Mouse (Mus musculus): ENCODE data around the gene Bhlhe41.

The Bhlhe41 gene

DNA sequence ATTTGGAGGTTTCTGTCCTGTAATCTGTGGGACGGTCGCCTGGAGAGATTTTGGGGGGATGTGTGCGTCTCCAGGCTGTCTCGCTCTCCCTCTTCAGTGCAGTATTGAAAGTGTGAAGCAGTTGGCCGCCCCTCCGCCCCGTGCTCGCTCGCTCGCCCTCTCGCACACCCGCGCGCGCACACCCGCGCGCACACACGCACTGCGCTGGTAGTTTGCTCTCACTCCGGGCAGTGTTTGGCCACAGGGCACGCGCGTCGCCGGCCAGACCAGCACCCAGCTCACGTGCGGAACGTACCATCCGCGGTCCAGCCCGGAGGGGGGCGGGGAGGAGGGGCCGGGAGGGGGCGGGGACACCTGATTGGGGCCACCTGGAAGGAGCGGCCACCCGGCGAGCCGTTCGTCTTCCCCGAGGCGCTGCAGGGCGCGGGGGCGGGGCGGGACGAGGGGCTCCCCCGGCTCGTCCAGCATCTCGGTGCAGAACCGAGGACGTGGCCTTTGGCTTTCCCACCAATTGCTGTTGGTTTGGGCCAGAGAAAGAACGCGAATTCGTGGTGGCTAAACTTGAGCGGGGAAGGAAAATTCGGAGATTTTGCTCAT is at the start of gene Bhlhe41:
TSS of gene Bhlhe41 (minus strand) at position 270 of the 597 bp plus-strand sequence.
- peak; percentile 100 for DNase-seq

DNA sequence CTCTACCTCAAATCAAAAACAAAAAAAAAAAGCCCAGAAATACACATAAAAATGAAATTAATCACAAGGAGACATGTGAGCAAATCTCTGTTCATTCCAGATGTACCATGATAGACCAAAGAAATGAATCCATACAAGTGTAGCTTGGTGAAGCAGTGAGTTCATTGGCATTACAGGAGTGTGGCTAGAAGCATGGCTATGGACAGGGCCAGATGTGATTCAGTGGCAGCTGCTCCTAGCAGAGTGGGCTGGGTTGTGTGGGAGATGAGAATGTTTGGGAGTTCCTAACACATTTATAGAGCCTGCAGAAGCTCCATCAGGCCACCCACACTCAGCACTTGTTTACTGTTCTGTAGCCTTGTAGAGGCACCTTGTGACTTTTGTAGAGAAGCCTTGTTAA is 46.9 kb upstream of the Bhlhe41 start:
- DNase-seq = no peak

DNA sequence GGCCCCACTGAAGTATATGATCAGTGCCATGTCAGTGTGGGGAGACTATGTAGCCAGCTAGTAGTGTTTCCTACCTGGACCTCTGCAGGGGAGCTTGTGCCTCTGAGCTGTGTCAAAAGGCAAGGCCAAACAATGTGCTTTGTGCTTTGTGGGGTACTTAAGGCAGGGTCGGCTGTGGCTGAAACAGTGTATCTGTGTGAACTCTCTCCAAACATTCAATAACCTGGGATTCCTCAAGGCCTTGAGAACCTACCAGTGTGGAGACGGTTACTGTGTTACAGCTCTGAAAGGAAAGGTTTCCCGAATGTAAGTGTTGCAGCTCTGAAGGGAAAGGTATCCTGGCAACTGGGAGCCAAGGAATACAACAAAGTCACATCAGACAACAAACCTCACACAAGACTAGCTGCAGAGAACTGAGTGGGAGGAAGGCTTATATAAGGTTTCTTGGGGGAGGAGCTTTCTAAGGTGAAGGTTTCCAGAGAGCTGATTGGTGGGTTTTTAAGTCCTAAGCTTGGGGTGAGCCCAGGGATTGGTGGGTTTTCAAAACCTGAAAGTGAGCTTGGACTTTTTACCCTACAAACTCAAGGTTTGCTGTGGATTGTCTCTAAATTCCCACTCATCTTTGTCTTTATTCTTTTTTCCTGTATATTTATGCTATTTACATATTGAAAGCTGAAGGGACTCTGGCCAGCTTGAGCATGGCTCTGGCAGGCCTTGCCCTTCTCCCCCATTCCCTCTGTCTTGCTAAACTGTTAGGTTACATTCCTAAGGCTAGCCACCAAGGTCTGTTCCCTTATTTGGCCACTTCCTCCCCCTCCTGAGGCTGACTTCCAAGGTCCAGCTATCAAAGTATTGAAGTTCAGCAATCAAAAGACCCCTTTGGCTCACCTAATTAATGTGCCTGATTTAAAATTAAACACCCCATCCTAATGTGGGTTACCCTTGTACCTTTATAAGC is 45.4 kb upstream of the Bhlhe41 start:
- peak; percentile 76 for DNase-seq

DNA sequence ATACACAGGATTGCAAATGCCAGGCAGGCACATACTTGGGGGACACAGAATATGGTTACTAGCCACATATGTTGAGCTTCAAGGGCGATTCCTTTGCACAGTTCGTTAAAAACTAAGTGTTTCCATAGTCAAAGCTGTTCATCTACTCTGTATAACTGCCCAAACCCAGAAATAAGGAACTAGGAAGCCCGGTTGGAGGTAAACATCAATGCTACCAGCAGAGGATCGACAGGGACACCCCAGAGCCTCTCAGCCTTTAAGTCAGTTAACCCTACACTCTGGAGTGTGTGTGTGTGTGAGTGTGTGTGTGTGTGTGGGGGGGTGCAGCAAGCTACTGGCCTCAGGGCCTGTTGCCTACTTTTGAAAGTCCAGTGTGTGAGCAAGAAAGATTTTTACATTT is 44.6 kb upstream of the Bhlhe41 start:
- DNase-seq = peak; percentile 55

DNA sequence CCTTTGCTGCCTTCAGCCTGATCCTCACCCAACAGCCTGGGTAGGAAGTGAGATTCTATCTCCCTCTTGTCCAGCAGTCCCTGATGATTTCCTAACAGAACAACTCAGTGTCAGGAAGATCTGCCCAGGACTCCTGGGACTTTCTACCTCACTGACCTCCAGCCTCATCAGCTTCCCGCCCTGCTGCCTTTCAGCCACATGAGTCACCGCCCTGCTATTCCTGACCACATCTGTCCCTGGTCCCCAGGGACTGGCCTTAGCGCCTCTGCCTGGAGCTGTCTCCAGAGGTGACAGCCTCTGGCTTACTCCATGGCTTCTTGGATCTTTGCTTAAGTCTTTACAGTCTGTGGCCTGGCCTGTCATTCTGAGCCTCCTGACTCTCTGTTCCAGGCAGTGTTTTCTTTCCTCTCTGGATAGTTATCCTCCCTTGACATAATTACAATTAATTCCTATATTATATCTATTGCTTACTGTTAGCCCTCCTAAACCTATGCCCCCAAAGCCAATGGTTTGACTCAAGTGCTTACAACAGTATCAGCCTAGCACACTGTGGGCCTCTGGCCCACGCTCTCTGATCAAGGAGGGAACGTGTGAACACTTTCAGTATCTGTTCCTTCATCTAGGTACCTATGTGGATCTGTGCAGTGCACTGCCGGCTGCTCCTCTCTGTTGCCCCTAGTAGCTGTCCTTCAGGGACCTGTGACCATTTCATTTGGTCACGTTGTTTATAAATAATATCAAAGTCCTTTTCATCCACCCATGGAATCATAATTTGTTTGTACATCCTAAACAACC is 40.9 kb upstream of the Bhlhe41 start:
- DNase-seq = peak; percentile 63

DNA sequence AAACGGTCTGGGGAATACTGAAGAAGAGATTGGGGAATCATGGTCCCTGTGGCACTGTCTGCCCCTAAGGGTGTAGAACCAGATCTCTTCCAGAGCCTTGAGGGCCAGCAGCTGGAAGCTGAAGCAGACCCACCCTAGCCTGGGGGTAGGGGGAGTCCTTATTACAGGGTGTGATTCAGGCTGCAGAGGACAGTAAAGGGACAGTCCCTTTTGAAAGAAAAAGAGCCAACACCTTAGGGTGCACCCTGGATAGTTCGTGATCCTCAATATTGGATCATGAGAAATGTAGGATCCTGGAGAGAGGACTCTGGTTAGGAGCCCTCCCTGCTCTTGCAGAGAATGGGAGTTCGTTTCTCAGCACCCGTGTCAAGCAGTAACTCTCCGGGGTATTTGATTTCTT is 39.3 kb upstream of the Bhlhe41 start:
- peak; percentile 80 for DNase-seq

DNA sequence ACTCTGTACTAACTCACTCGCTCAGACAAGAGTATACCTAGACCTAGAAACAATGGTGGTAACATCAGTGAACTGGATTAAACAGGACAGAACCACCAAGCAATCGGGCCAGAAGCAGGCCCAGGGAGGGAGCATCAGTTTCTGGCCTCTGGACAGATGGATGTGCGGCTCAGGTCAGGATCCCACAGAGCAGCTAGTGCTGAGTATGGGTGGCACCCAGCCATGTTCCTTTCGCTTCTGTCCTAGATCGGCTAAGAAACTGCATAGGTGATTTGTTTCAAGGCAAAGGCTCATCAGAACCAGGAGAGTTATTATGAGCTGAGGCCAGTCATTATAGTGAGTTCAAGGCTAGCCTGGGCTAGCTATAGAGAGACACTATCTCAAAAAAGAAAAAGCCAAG is 38.8 kb upstream of the Bhlhe41 start:
- peak; percentile 46 for DNase-seq

DNA sequence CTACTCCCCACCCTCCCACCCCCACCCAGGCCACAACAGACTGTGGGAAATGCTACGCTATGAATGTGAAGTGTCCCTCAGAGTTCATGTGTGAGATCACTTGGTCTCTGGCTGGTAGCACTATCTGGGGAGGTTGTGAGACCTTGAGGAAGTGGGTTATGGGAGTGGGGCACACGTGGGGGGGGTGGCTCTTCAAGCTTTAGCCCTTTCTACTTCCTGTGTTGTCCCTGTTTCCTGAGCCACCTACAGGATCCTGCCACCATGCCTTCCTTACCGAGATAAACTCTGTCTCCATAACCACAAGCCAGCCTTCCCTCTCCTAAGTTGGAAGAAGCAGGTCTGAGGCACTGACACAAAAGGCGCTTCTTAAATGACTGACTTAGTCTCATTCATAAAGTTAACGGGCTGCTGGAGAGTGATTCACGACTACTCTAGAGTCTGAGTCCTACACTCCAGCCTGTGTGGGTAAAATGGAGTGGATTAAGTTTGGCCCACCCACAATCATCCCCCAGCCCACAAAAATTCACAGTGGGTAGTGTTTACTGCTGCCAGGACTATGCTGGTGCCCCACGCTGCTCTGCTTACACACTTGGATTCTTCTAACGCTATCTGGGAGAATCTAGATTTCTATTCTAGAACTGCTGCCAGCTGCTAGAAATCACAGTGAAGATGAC is 29.4 kb upstream of the Bhlhe41 start:
- DNase-seq = peak; percentile 54

DNA sequence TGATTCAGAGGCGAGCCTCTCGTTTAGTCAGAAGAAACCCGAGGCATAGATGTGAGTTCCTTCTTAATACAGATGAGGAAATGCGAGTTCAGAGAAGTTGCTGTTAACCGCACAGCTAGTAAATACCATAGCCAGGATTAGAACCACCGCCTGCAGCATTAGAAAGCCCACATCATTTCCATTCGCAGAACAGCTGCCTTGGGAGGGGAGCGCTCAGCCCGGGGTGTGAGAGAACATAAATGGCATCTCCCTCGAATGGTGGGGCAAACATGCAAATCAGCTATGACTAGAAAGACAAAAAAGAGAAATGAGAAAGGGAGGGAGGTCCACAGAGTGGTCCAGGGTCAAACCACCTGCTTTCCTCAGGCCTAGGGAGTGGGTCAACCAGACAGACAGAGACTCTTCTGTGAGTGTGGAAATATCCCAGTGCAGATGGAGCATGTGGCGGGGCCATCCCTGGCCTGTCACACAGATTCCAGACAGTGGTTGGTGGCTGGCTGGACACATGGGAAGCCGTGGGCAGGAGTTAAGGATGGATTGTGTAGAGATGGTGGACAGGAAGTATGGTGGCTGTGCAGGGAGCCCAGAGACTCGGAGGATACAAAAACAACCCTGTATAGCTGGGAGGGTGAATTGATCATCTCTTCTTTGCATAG is 28.1 kb upstream of the Bhlhe41 start:
- DNase-seq = peak; percentile 85

DNA sequence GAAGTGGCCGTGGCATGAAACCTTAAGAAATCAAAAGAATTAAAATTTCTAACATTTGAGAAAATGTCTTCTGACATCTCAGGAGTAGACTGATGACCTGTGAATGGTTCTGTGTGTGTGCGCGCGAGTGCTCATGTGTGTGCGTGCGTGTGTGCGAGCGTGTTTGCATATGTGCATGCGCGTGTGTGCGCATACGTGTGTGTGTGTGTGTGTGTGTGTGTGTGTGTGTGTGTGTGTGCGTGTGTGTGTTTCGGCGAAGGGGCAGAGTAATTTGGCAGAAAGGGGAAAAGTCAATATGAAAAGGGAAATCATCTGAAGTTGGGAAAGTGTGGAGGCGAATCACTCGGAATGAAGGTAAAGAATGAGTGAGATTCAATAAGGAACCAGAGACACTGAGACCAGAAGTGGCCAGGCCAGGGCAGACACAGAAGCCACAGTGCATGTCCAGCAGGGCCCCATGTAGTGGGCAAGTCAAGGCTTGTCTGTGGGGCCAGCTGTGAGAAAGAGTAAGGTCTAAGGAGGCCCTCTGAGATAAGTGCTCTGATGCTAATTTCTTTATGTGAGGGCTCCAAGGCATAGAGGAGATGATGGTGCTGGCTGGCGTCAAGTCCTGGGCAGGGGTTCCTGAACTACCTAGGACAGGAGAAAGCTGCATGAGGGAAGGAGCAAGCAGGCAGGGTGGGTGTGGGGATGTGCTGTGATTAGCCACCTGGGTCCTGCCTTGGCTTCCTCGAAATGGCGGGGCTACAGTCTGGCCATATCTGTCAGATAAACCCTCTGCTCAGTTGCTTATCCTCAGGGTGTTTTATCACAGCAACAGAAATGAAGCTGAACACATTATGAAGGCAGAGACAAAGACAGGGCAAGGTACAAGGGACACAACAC is 27.3 kb upstream of the Bhlhe41 start:
- DNase-seq = peak; percentile 76

DNA sequence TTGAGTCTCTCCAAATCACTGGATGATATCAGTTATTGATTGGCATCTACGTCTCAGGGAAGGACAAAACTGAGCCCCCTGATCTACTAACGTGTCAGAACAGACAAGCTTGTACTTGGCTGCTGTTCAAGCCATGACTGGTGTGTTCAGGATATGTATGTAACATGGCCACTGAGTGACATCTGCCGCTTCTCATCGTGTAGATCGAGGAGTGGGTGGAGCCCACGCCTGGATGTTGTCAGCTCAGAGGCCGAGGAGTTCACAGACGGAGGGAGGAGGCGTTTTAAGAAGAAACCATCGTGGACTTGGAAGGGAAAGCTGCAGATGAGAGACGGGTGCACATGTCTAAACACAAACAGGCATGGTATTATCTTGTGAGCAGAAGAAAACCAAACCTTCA is 26.6 kb upstream of the Bhlhe41 start:
- peak; percentile 52 for DNase-seq

DNA sequence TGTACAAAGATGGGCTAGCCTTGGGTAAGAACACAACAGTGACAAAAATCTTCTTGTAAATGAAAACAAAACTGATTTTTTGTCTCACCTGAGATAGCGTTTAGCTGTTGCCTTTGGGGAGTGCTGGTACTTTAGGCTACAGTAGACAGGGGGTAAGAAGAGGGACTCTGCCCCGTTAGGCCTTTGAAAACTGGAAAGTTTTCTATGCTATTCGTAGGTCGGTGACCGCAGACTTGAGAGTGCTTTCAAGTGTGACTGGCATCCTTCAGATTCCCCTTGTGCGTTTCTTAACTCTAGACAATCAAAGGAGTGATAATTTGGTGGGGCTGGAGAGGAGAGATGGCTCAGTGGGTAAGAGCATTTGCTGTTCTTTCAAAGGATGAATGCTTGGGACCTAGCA is 22.4 kb upstream of the Bhlhe41 start:
- DNase-seq = no peak

DNA sequence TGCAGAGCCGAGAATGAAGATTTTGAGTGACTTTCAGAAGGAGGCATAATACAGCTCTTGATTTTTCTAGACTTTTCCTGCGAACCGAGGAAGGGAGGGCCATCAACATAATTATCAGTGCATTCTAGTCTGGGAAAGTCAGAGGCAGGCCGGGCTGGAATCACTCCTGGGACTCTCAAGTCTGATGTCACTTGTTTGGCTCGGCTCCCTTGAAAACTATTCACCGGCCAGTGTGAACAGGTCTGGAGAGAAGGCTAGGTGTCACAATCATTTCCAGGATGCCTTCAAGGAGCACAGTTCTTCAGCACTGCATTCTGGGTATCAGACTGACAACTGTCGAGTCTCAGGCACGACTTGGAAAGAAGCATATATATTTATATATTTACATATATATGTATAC is 20.9 kb upstream of the Bhlhe41 start:
- peak; percentile 95 for DNase-seq

DNA sequence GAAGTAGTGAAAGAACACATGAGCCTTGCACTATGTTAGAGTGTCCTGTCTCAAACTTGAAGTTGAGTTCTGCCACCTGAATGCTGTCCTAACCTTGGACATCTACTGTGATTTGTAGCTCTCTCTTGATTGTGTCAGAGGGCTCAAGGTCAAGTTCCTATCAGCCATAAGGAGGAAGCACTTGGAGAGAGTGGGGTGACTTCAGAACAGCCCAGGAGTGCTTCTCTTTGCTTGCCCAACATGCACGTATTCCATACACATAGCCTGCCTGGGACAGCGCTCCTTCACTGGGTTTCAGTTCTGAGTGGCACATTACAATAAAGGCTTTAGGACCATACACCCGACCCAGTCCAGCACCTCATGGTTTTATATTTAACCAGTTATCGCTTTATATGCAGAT is 19.7 kb upstream of the Bhlhe41 start:
- peak; percentile 70 for DNase-seq

DNA sequence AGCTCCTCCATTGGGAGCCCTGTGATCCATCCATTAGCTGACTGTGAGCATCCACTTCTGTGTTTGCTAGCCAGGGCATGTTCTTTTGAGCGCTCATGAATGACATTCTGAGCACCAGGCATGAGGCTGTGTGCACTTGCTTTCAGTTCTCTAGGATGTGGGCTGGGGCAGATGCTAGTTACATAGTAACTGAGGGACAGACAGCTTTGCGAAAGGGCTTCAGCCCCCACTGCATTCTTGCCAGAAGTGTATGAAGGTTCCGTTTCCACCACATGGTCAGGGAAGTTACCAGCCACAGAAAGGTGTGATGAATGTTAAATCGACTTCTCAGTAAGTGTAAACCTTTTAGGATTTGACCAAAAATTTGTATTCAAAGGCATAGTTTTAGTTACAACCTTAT is 18.3 kb upstream of the Bhlhe41 start:
- DNase-seq = no peak

DNA sequence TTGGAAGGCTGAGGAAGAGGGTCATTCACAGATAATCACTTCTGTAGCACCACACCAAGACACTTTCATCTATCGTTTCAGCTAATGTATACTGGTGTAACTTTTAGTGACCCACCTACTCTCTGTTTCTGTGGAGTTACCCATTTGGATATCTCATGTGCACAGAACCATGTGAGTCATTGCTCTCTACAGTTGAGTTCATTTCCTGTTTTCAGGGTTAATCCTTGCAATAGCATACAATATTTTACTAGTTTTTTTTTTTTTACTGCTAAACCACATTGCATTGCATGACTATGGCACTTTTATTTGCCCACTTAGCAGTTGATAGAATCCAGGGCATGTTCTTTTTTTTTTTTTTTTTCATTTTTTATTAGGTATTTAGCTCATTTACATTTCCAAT is 17.7 kb upstream of the Bhlhe41 start:
- DNase-seq = no peak

DNA sequence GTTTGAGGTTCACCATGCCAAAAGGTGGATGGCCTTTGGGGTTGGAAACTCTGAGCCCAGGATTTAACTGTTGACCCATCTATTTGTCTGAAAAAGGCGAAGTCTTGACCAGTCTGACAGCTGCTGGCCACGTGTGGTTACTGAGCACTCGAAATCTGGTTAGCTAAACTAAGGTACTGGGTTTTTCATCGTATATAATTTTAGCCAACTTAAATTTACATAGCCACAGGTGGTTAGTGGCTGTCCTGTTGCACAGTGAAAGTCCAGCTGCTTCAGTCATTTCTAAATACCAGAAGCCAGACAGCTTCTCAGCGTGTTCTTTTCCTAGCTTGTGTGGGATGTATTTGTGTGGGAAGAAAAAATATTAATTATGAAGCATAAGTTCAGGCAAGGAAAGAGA is 15.3 kb upstream of the Bhlhe41 start:
- peak; percentile 49 for DNase-seq

DNA sequence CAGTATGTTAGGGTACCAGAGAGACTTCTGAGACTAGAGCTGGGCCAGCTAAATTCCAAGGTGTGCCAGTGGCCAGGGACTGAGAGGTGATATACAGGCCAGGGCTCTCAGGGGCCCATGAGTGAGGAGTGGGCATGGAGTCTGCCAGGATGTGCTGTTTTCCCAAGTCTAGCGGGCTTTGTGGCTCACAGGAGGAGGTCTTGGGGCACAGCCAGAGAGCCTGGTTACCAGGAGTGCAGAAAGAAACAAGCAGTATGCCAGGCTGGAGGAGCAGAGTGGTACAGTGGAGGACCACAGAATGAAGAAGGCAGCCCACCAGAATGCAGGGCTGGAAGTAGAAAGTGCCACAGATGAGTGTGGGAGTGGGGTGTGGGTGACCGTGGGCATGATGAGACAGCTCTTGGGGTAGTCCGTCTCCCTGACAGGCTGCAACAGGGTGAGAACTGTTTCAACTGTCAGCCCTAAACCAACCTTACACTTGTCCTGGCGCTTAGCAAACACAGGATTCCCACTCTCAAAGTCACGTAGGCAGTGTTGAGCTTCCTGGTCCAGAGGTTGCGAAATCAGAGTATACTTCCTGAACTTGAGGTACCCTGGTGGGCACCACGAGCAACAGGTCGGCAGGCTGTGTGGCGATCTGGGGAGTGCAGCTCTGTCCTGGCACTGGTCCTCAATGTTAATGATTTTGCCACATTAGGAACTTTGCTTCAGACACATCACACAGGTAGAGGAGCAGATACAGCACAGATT is 11.8 kb upstream of the Bhlhe41 start:
- peak; percentile 87 for DNase-seq

DNA sequence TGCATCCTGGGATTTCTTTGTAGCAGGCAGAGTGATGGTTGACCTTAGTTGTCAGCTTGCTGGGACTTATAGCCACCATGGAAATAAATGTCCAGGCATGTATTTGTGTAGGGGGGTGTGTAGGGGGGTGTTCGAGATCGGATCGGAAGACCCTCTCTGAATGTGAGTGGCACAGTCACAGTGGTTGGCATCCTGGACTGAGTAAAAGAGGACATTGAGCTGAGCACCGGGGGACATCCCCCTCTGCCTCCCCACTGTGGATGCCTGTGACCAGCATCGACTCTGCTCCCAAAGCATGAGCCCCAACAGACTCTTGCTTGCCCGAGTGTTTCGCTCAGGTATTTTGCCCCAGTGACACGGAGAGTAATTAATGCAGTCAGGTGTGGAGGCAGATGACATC is 8.0 kb upstream of the Bhlhe41 start:
- DNase-seq = no peak

DNA sequence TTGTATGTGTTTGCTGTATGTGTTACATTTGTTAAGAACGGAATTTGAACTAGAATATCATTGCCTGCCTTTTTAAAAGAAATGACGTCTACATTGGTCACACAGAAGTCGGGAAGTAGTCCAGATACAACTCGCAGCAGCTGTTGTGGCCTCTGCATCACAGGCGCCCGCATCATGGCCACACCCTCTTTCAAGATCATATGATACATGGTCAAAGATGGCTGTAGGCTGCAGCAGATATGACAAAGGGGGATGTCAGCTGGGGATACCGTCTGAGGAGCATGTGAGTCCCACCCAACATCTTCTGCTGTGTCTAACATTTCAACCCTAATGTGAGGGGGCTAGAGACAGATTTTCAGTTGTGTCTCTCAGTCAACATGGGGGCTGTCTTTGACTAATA is 6.7 kb upstream of the Bhlhe41 start:
- peak; percentile 89 for DNase-seq

DNA sequence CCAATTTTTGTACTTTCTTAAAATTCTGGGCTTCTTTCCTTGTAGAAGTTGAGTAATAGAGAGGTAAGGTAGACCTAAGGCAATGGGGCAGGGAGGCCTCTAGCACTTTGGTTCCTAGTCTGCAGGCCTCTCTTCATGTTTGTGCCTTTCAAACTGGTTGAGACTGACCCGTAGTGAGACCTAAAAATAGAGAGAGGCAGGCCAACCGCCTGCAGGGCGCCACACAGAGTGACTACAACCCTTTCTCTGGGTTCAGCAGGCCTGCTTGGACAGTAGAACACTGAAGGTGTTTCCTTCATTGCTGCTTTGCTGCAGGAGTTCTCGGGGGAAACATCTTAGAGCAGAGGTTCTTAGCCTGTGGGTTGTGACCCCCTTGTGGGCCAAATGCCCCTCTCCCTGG is 5.6 kb upstream of the Bhlhe41 start:
- DNase-seq = no peak
